14 mouse cellular contexts compared by ENCODE assay signal in genomic region chr6:42381916-42382381, GRCm38 (mm10). TPM values are rescaled to one million over a fixed set of nuclear protein-coding genes. Genes with fewer than 3 reads are reported as not detected.
DNase-seq lines count a peak whose midpoint lies in the region; ATAC-seq and TF ChIP-seq lines count a peak whose summit lies in the region.
"Had no signal": no experiment of that assay in that cellular context is flagged by ENCODE, and none has a peak within 500 bp of the region (broad histone marks: within the 10 kb centered on the region; RNA-seq: fewer than 3 reads in every experiment).

No protein-coding gene starts in this region.

- no peaks in the 10 kb centered on the region for H3K27me3 ChIP-seq in C2C12 (ENCODE audit: control insufficient read depth, insufficient read depth, insufficient read length)
- no peaks in the 10 kb centered on the region for H3K27me3 ChIP-seq in heart, embryonic 13.5 days (replicated peaks)
- no peaks in the 10 kb centered on the region for H3K27me3 ChIP-seq in liver, embryonic 13.5 days
- no peaks in the 10 kb centered on the region for H3K27me3 ChIP-seq in cerebellum, adult 2 months (ENCODE audit: control insufficient read depth, insufficient read depth, low read length)

- H3K27ac ChIP-seq in heart, embryonic 13.5 days (replicated peaks), result peak overlapping the region; percentile 81
- 0 out of 2 replicates have a peak overlapping the region, but pooled peaks have one; percentile 2 for H3K27ac ChIP-seq in liver, embryonic 13.5 days
- H3K27ac ChIP-seq in cerebellum, adult 2 months (ENCODE audit: insufficient read depth, low read length), result no peak overlapping the region
- H3K27ac ChIP-seq: layer of hippocampus, adult 2 months had no signal

- 32% methylated on average over 9 of the region's 9 CpGs for WGBS in heart, embryonic 13.5 days
- WGBS in liver, embryonic 13.5 days (ENCODE audit: insufficient replicate concordance), result 46% methylated on average over 9 of the region's 9 CpGs
- WGBS in cerebellum, adult 2 months, result 74% methylated on average over 9 of the region's 9 CpGs

- no peak for ATAC-seq in heart, embryonic 13.5 days (ENCODE audit: extremely low read depth, insufficient number of reproducible peaks, low FRiP score, low TSS enrichment)
- ATAC-seq in liver, embryonic 13.5 days (ENCODE audit: low read depth), result no peak
- no peak for ATAC-seq in monocyte, adult 5-6 weeks (replicated peaks; ENCODE audit: insufficient number of reproducible peaks, low FRiP score, low TSS enrichment, poor library complexity, severe bottlenecking)
- ATAC-seq in inflammation-experienced regulatory T-cells, adult 6 months, result no peak

- no peaks in the 10 kb centered on the region for H3K9me3 ChIP-seq in heart, embryonic 13.5 days
- H3K9me3 ChIP-seq in liver, embryonic 13.5 days (replicated peaks), result no peaks in the 10 kb centered on the region

- peak; percentile 54 to 69 for DNase-seq in heart, adult 9 months (ENCODE audit: low spot score in 2 of 2)
- DNase-seq in heart, adult 8-10 months (ENCODE audit: low spot score), result no peak
- DNase-seq in liver, embryonic 13.5 days, result no peak
- DNase-seq in cerebellum, adult 2 months, result no peak
- DNase-seq: adrenal gland, adult 8-10 months; cerebellum, postnatal 10 days had no signal

- peak overlapping the region; percentile 59; the same call in 1 of the 2 replicates for H3K9ac ChIP-seq in heart, embryonic 13.5 days
- H3K9ac ChIP-seq in liver, embryonic 13.5 days, result no peak overlapping the region

- H3K4me3 ChIP-seq in C2C12 (ENCODE audit: insufficient read depth, poor library complexity, severe bottlenecking), result no peak overlapping the region
- H3K4me3 ChIP-seq in heart, embryonic 13.5 days, result no peak overlapping the region
- no peak overlapping the region for H3K4me3 ChIP-seq in liver, embryonic 13.5 days (replicated peaks)
- no peak overlapping the region for H3K4me3 ChIP-seq in cerebellum, adult 2 months (replicated peaks; ENCODE audit: insufficient read depth, low read depth, low read length)
- H3K4me3 ChIP-seq: layer of hippocampus, adult 2 months had no signal

- no peaks in the 10 kb centered on the region for H3K79me3 ChIP-seq in C2C12 (ENCODE audit: low read depth)

- TF ChIP-seq POLR2A in cerebellum, adult 2 months (IDR thresholded peaks at IDR 0.05; ENCODE audit: borderline replicate concordance, insufficient read depth, low read length), result no peak

- 0 out of 2 replicates have a peak overlapping the region, but pooled peaks have one; percentile 9 for H3K4me2 ChIP-seq in heart, embryonic 13.5 days
- no peak overlapping the region for H3K4me2 ChIP-seq in liver, embryonic 13.5 days

- H3K4me1 ChIP-seq in heart, embryonic 13.5 days, result peaks cover 28% of the 10 kb centered on the region
- H3K4me1 ChIP-seq in liver, embryonic 13.5 days (replicated peaks), result no peaks in the 10 kb centered on the region
- H3K4me1 ChIP-seq in cerebellum, adult 2 months (ENCODE audit: control insufficient read depth, insufficient read depth, low read length), result no peaks in the 10 kb centered on the region

- H3K36me3 ChIP-seq in C2C12 (ENCODE audit: control insufficient read depth, insufficient read depth), result no peaks in the 10 kb centered on the region
- no peaks in the 10 kb centered on the region for H3K36me3 ChIP-seq in heart, embryonic 13.5 days
- H3K36me3 ChIP-seq in liver, embryonic 13.5 days, result no peaks in the 10 kb centered on the region

- H3K79me2 ChIP-seq in C2C12 (ENCODE audit: control insufficient read depth, insufficient read depth), result no peaks in the 10 kb centered on the region

- no peak for TF ChIP-seq CTCF in C2C12 (IDR thresholded peaks at IDR 0.05; ENCODE audit: control insufficient read depth, insufficient read depth, insufficient read length)
- no peak for TF ChIP-seq CTCF in cerebellum, adult 2 months (IDR thresholded peaks at IDR 0.05; ENCODE audit: borderline replicate concordance, insufficient read depth, low read depth, low read length)

- peak overlapping the region; percentile 69 for H3ac ChIP-seq in C2C12 (ENCODE audit: control insufficient read depth, insufficient read length, low read depth)

TF ChIP-seq in C2C12, 6 proteins besides CTCF, POLR2A, EP300 and RAD21:
- no peak for TF ChIP-seq MYOD1 (IDR thresholded peaks at IDR 0.05; ENCODE audit: control insufficient read depth, insufficient read length, low read depth)
- no peak for TF ChIP-seq USF1 (IDR thresholded peaks at IDR 0.05; ENCODE audit: low read depth)
- TF ChIP-seq CEBPB (IDR thresholded peaks at IDR 0.05; ENCODE audit: low read depth), result no peak
- no peak for TF ChIP-seq FOSL1 (IDR thresholded peaks at IDR 0.05; ENCODE audit: insufficient read depth, low read length, poor library complexity, severe bottlenecking)
- TF ChIP-seq MYOG (IDR thresholded peaks at IDR 0.05; ENCODE audit: control insufficient read depth, extremely low read depth, insufficient read length), result no peak
- no peak for TF ChIP-seq MAX (IDR thresholded peaks at IDR 0.05)
TF ChIP-seq in C2C12: peak in this region for 0.

RNA-seq across cellular contexts. Expression of gene Epha1, which starts 8.9 kb away (rescaled TPM):
- under 1 TPM; 0.19 to 0.37 (median 0.27) TPM for total RNA-seq in heart, adult 8-10 months (2022)
- 8.4 TPM for polyA plus RNA-seq in C2C12 (2012; fragmentation: generic; extraction: Trizol)
- 3.3 and 3.4 TPM in 2 replicates for polyA plus RNA-seq in heart, embryonic 13.5 days (2015; fragmentation: Nextera tagmentation; extraction: Ambion mirVana)
- 2.7 and 2.9 TPM in 2 replicates for polyA plus RNA-seq in liver, embryonic 13.5 days (2015; fragmentation: Nextera tagmentation; extraction: Ambion mirVana)
- 0.43 and 0.46 TPM in 2 replicates for polyA plus RNA-seq in cerebellum, adult 2 months (2012; rRNA removed)
- total RNA-seq in monocyte, adult 5-6 weeks (2017), result 0.29 to 0.43 TPM in 2 of 3 replicates, not detected in the other
- under 1 TPM; 0.19 to 0.69 (median 0.67) TPM for polyA plus RNA-seq in inflammation-experienced regulatory T-cells, adult 6 months (2017; shearing (Covaris generic))
- total RNA-seq: layer of hippocampus, adult 2 months had no signal

RNA-seq across cellular contexts. Expression of gene Tas2r143, which starts 18.1 kb away (rescaled TPM):
- total RNA-seq in heart, adult 8-10 months (2022), result not detected
- polyA plus RNA-seq in C2C12 (2012; fragmentation: generic; extraction: Trizol), result not detected
- polyA plus RNA-seq in heart, embryonic 13.5 days (2015; fragmentation: Nextera tagmentation; extraction: Ambion mirVana), result not detected in 2 replicates
- polyA plus RNA-seq in liver, embryonic 13.5 days (2015; fragmentation: Nextera tagmentation; extraction: Ambion mirVana), result not detected in 2 replicates
- polyA plus RNA-seq in cerebellum, adult 2 months (2012; rRNA removed), result 0.33 and 1.0 TPM in 2 replicates
- 2.9 to 4.2 TPM in 2 of 3 replicates, not detected in the other for total RNA-seq in monocyte, adult 5-6 weeks (2017)
- not detected for polyA plus RNA-seq in inflammation-experienced regulatory T-cells, adult 6 months (2017; shearing (Covaris generic))
- total RNA-seq: layer of hippocampus, adult 2 months; midbrain, postnatal 0 days had no signal
- polyA plus RNA-seq: midbrain, postnatal 0 days had no signal

RNA-seq across cellular contexts. Expression of gene Tas2r135, which starts 23.3 kb away (rescaled TPM):
- under 1 TPM in 1 of 4 experiments, not detected in 3; 0.25 TPM for total RNA-seq in heart, adult 8-10 months (2022)
- polyA plus RNA-seq in C2C12 (2012; fragmentation: generic; extraction: Trizol), result not detected
- polyA plus RNA-seq in heart, embryonic 13.5 days (2015; fragmentation: Nextera tagmentation; extraction: Ambion mirVana), result not detected in 2 replicates
- not detected in 2 replicates for polyA plus RNA-seq in liver, embryonic 13.5 days (2015; fragmentation: Nextera tagmentation; extraction: Ambion mirVana)
- polyA plus RNA-seq in cerebellum, adult 2 months (2012; rRNA removed), result 0.72 and 0.84 TPM in 2 replicates
- total RNA-seq in monocyte, adult 5-6 weeks (2017), result 1.6 TPM in 1 of 3 replicates, not detected in the others
- polyA plus RNA-seq in inflammation-experienced regulatory T-cells, adult 6 months (2017; shearing (Covaris generic)), result not detected
- total RNA-seq: layer of hippocampus, adult 2 months; midbrain, postnatal 0 days had no signal
- polyA plus RNA-seq: midbrain, postnatal 0 days had no signal

RNA-seq across cellular contexts. Expression of gene Zyx, which starts 32.5 kb away (rescaled TPM):
- total RNA-seq in heart, adult 8-10 months (2022), result 10 to 100 TPM; 39.3 to 47.4 (median 44.6) TPM
- polyA plus RNA-seq in C2C12 (2012; fragmentation: generic; extraction: Trizol), result 694 TPM
- 156 and 173 TPM in 2 replicates for polyA plus RNA-seq in heart, embryonic 13.5 days (2015; fragmentation: Nextera tagmentation; extraction: Ambion mirVana)
- polyA plus RNA-seq in liver, embryonic 13.5 days (2015; fragmentation: Nextera tagmentation; extraction: Ambion mirVana), result 36.5 and 39.7 TPM in 2 replicates
- polyA plus RNA-seq in cerebellum, adult 2 months (2012; rRNA removed), result 123 and 129 TPM in 2 replicates
- 102 to 184 TPM (median 117 TPM) in 3 replicates for total RNA-seq in monocyte, adult 5-6 weeks (2017)
- polyA plus RNA-seq in inflammation-experienced regulatory T-cells, adult 6 months (2017; shearing (Covaris generic)), result 100 to 1,000 TPM in 1 of 3 experiments, 10 to 100 TPM in 2; 39.3 to 108 (median 40.8) TPM

RNA-seq across cellular contexts. Expression of gene Tas2r126, which starts 52.4 kb away (rescaled TPM):
- total RNA-seq in heart, adult 8-10 months (2022), result not detected
- polyA plus RNA-seq in C2C12 (2012; fragmentation: generic; extraction: Trizol), result not detected
- polyA plus RNA-seq in heart, embryonic 13.5 days (2015; fragmentation: Nextera tagmentation; extraction: Ambion mirVana), result not detected in 2 replicates
- polyA plus RNA-seq in liver, embryonic 13.5 days (2015; fragmentation: Nextera tagmentation; extraction: Ambion mirVana), result not detected in 2 replicates
- 0.19 and 0.20 TPM in 2 replicates for polyA plus RNA-seq in cerebellum, adult 2 months (2012; rRNA removed)
- 1.1 TPM in 1 of 3 replicates, not detected in the others for total RNA-seq in monocyte, adult 5-6 weeks (2017)
- not detected for polyA plus RNA-seq in inflammation-experienced regulatory T-cells, adult 6 months (2017; shearing (Covaris generic))
- total RNA-seq: layer of hippocampus, adult 2 months; midbrain, postnatal 0 days had no signal
- polyA plus RNA-seq: frontal cortex, adult 2 months; midbrain, postnatal 0 days; urinary bladder, adult 2 months had no signal

Comparison
In these comparisons a context has a peak if more than half of its experiments do, and no peak if none do; other contexts are left out.
1. DNase-seq: peak in heart, adult 9 months (2 of 2); none in heart, adult 8-10 months (single experiment), liver, embryonic 13.5 days (single experiment) and cerebellum, adult 2 months (0 of 2).